Mouse (Mus musculus) spleen, postnatal 14 days (tissue): Measurements from ENCODE around the gene Rimklb.
"Not testable (repeated sequence)": the region's sequence is repeated elsewhere in the genome, so short reads cannot be mapped to it uniquely, and the experiment has no call there.

Source experiments
- DNase-seq, 2 experiments: peaks; one replicate each; pipeline ENCODE4 v3.0.0; 2021 to 2022; ENCODE audit warnings: low spot score in 2 of 2

Rimklb gene

GRCm38 (mm10) chr6:122498661-122499060, at the start of gene Rimklb:
TSS of gene Rimklb (minus strand) at chr6:122498761.
- no peak for DNase-seq

- no peak for DNase-seq
Measured at GRCm38 (mm10) chr6:122545948-122546347, 47.4 kb upstream of the Rimklb start.

- no peak for DNase-seq
Measured at GRCm38 (mm10) chr6:122545289-122545882, 46.8 kb upstream of the Rimklb start.

GRCm38 (mm10) chr6:122544672-122545071, 46.1 kb upstream of the Rimklb start:
- no peak for DNase-seq

GRCm38 (mm10) chr6:122543574-122543973, 45.0 kb upstream of the Rimklb start:
- DNase-seq: no peak

- DNase-seq: not testable (repeated sequence)
Measured at GRCm38 (mm10) chr6:122542459-122542858, 43.9 kb upstream of the Rimklb start.

- DNase-seq: no peak
Measured at GRCm38 (mm10) chr6:122539564-122539963, 41.0 kb upstream of the Rimklb start.

GRCm38 (mm10) chr6:122534032-122534431, 35.5 kb upstream of the Rimklb start:
- no peak for DNase-seq

- no peak for DNase-seq
Measured at GRCm38 (mm10) chr6:122532883-122533302, 34.3 kb upstream of the Rimklb start.

GRCm38 (mm10) chr6:122531466-122532174, 33.1 kb upstream of the Rimklb start:
- DNase-seq: no peak

GRCm38 (mm10) chr6:122528136-122528535, 29.6 kb upstream of the Rimklb start:
- no peak for DNase-seq

- no peak for DNase-seq
Measured at GRCm38 (mm10) chr6:122527596-122527995, 29.0 kb upstream of the Rimklb start.

- no peak for DNase-seq
Measured at GRCm38 (mm10) chr6:122523289-122523688, 24.7 kb upstream of the Rimklb start.

GRCm38 (mm10) chr6:122522595-122522994, 24.0 kb upstream of the Rimklb start:
- DNase-seq: no peak

GRCm38 (mm10) chr6:122519384-122519783, 20.8 kb upstream of the Rimklb start:
- DNase-seq: no peak

GRCm38 (mm10) chr6:122517668-122518067, 19.1 kb upstream of the Rimklb start:
- no peak for DNase-seq

- DNase-seq: not testable (repeated sequence)
Measured at GRCm38 (mm10) chr6:122515762-122516161, 17.2 kb upstream of the Rimklb start.

GRCm38 (mm10) chr6:122514312-122514711, 15.8 kb upstream of the Rimklb start:
- no peak for DNase-seq

- no peak for DNase-seq
Measured at GRCm38 (mm10) chr6:122512914-122513878, 14.6 kb upstream of the Rimklb start.

GRCm38 (mm10) chr6:122508494-122508893, 9.9 kb upstream of the Rimklb start:
- DNase-seq: no peak

GRCm38 (mm10) chr6:122505545-122505944, 7.0 kb upstream of the Rimklb start, which contains the start of gene Mfap5:
TSS of gene Mfap5 (plus strand) at chr6:122505845.
- DNase-seq: no peak

- no peak for DNase-seq
Measured at GRCm38 (mm10) chr6:122505041-122505440, 6.5 kb upstream of the Rimklb start.
